8 mouse cellular contexts compared by ENCODE assay signal in the genomic region with DNA sequence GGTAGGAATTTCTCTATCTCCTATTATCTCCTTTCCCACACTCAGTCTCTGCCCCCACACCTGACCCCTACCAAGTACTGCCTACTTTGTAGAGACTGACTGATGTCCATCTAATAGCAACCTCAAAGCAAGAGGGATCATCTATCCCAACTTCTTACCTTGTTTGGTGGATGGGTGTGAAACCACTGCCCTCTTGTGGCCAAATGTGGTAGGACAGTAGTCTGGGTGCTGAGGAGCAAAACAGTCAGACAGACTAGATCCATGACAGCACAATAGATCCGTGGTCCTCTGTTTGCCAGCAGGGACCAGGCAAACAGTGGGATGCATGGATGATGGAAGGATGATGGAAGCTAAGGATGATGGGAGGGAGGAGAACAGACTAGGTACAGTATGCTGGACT. TPM values are rescaled to one million over a fixed set of nuclear protein-coding genes. Genes with fewer than 3 reads are reported as not detected.
DNase-seq lines count a peak whose midpoint lies in the region; ATAC-seq and TF ChIP-seq lines count a peak whose summit lies in the region.

No protein-coding gene starts in this region.

- TF ChIP-seq CTCF in CH12.LX (conservative IDR thresholded peaks at IDR 0.05 in 1 of 2, IDR thresholded peaks at IDR 0.05 in 1 of 2; ENCODE audit: low read depth in 2 of 2, low read length in 2 of 2), result peak; percentile 96 to 97

- no peaks in the 10 kb centered on the region for H3K36me3 ChIP-seq in forebrain, embryonic 10.5 days (replicated peaks)
- H3K36me3 ChIP-seq in forebrain, embryonic 15.5 days, result no peaks in the 10 kb centered on the region
- H3K36me3 ChIP-seq in CH12.LX (replicated peaks in 1 of 2; ENCODE audit: control insufficient read depth in 1 of 2, insufficient read depth in 1 of 2, low read length in 1 of 2), result peaks cover 50 to 71% of the 10 kb centered on the region in 2 experiments
- no peaks in the 10 kb centered on the region for H3K36me3 ChIP-seq in forebrain, embryonic 16.5 days (ENCODE audit: control insufficient read depth, insufficient read depth)
- no peaks in the 10 kb centered on the region for H3K36me3 ChIP-seq in midbrain, embryonic 11.5 days (ENCODE audit: control insufficient read depth, insufficient read depth, low read length)

- no peak; the same call in 1 of the 2 replicates for ATAC-seq in forebrain, embryonic 15.5 days (replicated peaks)
- peak; percentile 47 for ATAC-seq in forebrain, embryonic 16.5 days
- ATAC-seq in midbrain, embryonic 11.5 days (ENCODE audit: low FRiP score), result peak; percentile 34; the same call in 1 of the 2 replicates

- peaks cover 18% of the 10 kb centered on the region for H3K79me2 ChIP-seq in CH12.LX (replicated peaks; ENCODE audit: control insufficient read depth, extremely low read depth, insufficient read depth, poor library complexity, severe bottlenecking)

- no peaks in the 10 kb centered on the region for H3K27me3 ChIP-seq in forebrain, embryonic 10.5 days (ENCODE audit: poor library complexity, severe bottlenecking)
- H3K27me3 ChIP-seq in forebrain, embryonic 15.5 days, result no peaks in the 10 kb centered on the region
- no peaks in the 10 kb centered on the region for H3K27me3 ChIP-seq in CH12.LX (replicated peaks)
- no peaks in the 10 kb centered on the region for H3K27me3 ChIP-seq in forebrain, embryonic 16.5 days (replicated peaks; ENCODE audit: control insufficient read depth, insufficient read depth, low read length)
- no peaks in the 10 kb centered on the region for H3K27me3 ChIP-seq in midbrain, embryonic 11.5 days (ENCODE audit: control insufficient read depth, insufficient read depth, low read length)

- no peak overlapping the region for H3K4me3 ChIP-seq in forebrain, embryonic 10.5 days
- H3K4me3 ChIP-seq in forebrain, embryonic 15.5 days, result no peak overlapping the region
- no peak overlapping the region for H3K4me3 ChIP-seq in CH12.LX (replicated peaks in 1 of 3; ENCODE audit: low read depth in 2 of 3, low read length in 2 of 3, poor library complexity in 1 of 3)
- no peak overlapping the region for H3K4me3 ChIP-seq in forebrain, embryonic 16.5 days (replicated peaks; ENCODE audit: low read length)
- no peak overlapping the region for H3K4me3 ChIP-seq in midbrain, embryonic 11.5 days (ENCODE audit: low read depth, low read length)

- WGBS in forebrain, embryonic 10.5 days, result 26% methylated on average over 1 of the region's 1 CpGs
- 5% methylated on average over 1 of the region's 1 CpGs for WGBS in forebrain, embryonic 15.5 days
- 3% methylated on average over 1 of the region's 1 CpGs for WGBS in forebrain, embryonic 16.5 days
- 0% methylated on average over 1 of the region's 1 CpGs for WGBS in large intestine, adult 2 months
- WGBS in midbrain, embryonic 11.5 days, result 8% methylated on average over 1 of the region's 1 CpGs

- no peak overlapping the region for H3K4me2 ChIP-seq in forebrain, embryonic 15.5 days (replicated peaks)
- no peak overlapping the region for H3K4me2 ChIP-seq in CH12.LX (ENCODE audit: insufficient read depth, low read depth, poor library complexity, severe bottlenecking)
- H3K4me2 ChIP-seq in forebrain, embryonic 16.5 days (ENCODE audit: low read length), result no peak overlapping the region
- H3K4me2 ChIP-seq in midbrain, embryonic 11.5 days, result no peak overlapping the region

- DNase-seq in forebrain, embryonic 10.5 days (ENCODE audit: extremely low spot score, low spot score), result peak; percentile 82
- peak; percentile 90 for DNase-seq in CH12.LX (ENCODE audit: extremely low read depth)
- DNase-seq in c-Kit-positive CD71-positive TER-119-negative erythroid progenitor cells, embryonic 14.5 days (ENCODE audit: low read depth), result peak; percentile 83
- peak; percentile 46 for DNase-seq in large intestine, adult 2 months (ENCODE audit: low read depth, low spot score)
- DNase-seq in midbrain, embryonic 11.5 days (ENCODE audit: low spot score, missing footprints), result peak; percentile 98
- DNase-seq in spleen, adult 18-20 months, result peak; percentile 38 to 66

- H3K9me3 ChIP-seq in forebrain, embryonic 10.5 days, result no peaks in the 10 kb centered on the region
- no peaks in the 10 kb centered on the region for H3K9me3 ChIP-seq in forebrain, embryonic 15.5 days
- no peaks in the 10 kb centered on the region for H3K9me3 ChIP-seq in CH12.LX (replicated peaks; ENCODE audit: low read length)
- no peaks in the 10 kb centered on the region for H3K9me3 ChIP-seq in forebrain, embryonic 16.5 days (ENCODE audit: control insufficient read depth, low read length)
- no peaks in the 10 kb centered on the region for H3K9me3 ChIP-seq in midbrain, embryonic 11.5 days (ENCODE audit: control insufficient read depth, low read length)

- no peak for TF ChIP-seq POLR2A in CH12.LX (IDR thresholded peaks at IDR 0.05; ENCODE audit: low read depth, low read length)

- H3K9ac ChIP-seq in forebrain, embryonic 15.5 days (replicated peaks), result no peak overlapping the region
- H3K9ac ChIP-seq in CH12.LX (ENCODE audit: insufficient read depth, low read depth), result no peak overlapping the region
- no peak overlapping the region for H3K9ac ChIP-seq in forebrain, embryonic 16.5 days (replicated peaks; ENCODE audit: low read depth, low read length)
- H3K9ac ChIP-seq in midbrain, embryonic 11.5 days (ENCODE audit: low read length), result no peak overlapping the region

- in situ Hi-C loops in CH12.LX (cut with MboI; ENCODE audit: low pct_ligation_motif_present, low pct_unique_long_range_greater_than_20kb, low sequenced_read_pairs), result no loop called here

- dilution Hi-C loops in CH12.LX (cut with MboI; ENCODE audit: extremely low pct_ligation_motif_present, extremely low pct_unique_long_range_greater_than_20kb, low sequenced_read_pairs), result no loop called here

- no peak for TF ChIP-seq EP300 in CH12.LX (IDR thresholded peaks at IDR 0.05; ENCODE audit: low read length)

- peaks cover 10% of the 10 kb centered on the region for H3K4me1 ChIP-seq in forebrain, embryonic 10.5 days
- H3K4me1 ChIP-seq in forebrain, embryonic 15.5 days, result no peaks in the 10 kb centered on the region
- H3K4me1 ChIP-seq in CH12.LX (ENCODE audit: control insufficient read depth in 1 of 2, insufficient read depth in 2 of 2), result peaks cover 7 to 72% of the 10 kb centered on the region in 2 experiments
- no peaks in the 10 kb centered on the region for H3K4me1 ChIP-seq in forebrain, embryonic 16.5 days (replicated peaks; ENCODE audit: control insufficient read depth, insufficient read depth, low read length)
- H3K4me1 ChIP-seq in midbrain, embryonic 11.5 days (ENCODE audit: control insufficient read depth, insufficient read depth, low read length), result no peaks in the 10 kb centered on the region

- peak; percentile 84 for TF ChIP-seq RAD21 in CH12.LX (IDR thresholded peaks at IDR 0.05; ENCODE audit: low read depth, low read length)

- H3K27ac ChIP-seq in forebrain, embryonic 10.5 days, result no peak overlapping the region
- no peak overlapping the region for H3K27ac ChIP-seq in forebrain, embryonic 15.5 days (replicated peaks)
- H3K27ac ChIP-seq in CH12.LX (ENCODE audit: insufficient read depth, low read depth), result no peak overlapping the region
- no peak overlapping the region for H3K27ac ChIP-seq in forebrain, embryonic 16.5 days (ENCODE audit: low read length)
- no peak overlapping the region for H3K27ac ChIP-seq in midbrain, embryonic 11.5 days (ENCODE audit: low read depth, low read length)

TF ChIP-seq in CH12.LX, 34 proteins besides CTCF, POLR2A, EP300 and RAD21 (continues in another document):
- TF ChIP-seq HCFC1 (IDR thresholded peaks at IDR 0.05; ENCODE audit: low read depth, low read length), result no peak

RNA-seq across cellular contexts. Expression of a gene that starts 4.0 kb away (rescaled TPM):
- 1.9 and 2.3 TPM in 2 replicates for polyA plus RNA-seq in forebrain, embryonic 10.5 days (2016; fragmentation: Nextera tagmentation; extraction: Ambion mirVana)
- polyA plus RNA-seq in forebrain, embryonic 15.5 days (2015; fragmentation: Nextera tagmentation; extraction: Ambion mirVana), result 0.23 and 0.24 TPM in 2 replicates
- total RNA-seq in CH12.LX (2012; rRNA removed), result 61.4 and 69.7 TPM in 2 replicates
- total RNA-seq in CH12.LX (2014; rRNA removed), result 77.5 and 81.9 TPM in 2 replicates
- 78.7 and 81.9 TPM in 2 replicates for polyA plus RNA-seq in CH12.LX (2012; ENCODE audit: insufficient read length, low read depth)
- 0.24 and 0.27 TPM in 2 replicates for polyA plus RNA-seq in forebrain, embryonic 16.5 days (2015; fragmentation: Nextera tagmentation; extraction: Ambion mirVana)
- polyA plus RNA-seq in large intestine, adult 2 months (2012; rRNA removed), result 5.5 and 7.6 TPM in 2 replicates
- 1.4 and 1.6 TPM in 2 replicates for polyA plus RNA-seq in midbrain, embryonic 11.5 days (2014; fragmentation: Nextera tagmentation; extraction: Ambion mirVana)

RNA-seq across cellular contexts. Expression of a gene that starts 10.1 kb away (rescaled TPM):
- polyA plus RNA-seq in forebrain, embryonic 10.5 days (2016; fragmentation: Nextera tagmentation; extraction: Ambion mirVana), result 37.6 and 39.2 TPM in 2 replicates
- 301 and 307 TPM in 2 replicates for polyA plus RNA-seq in forebrain, embryonic 15.5 days (2015; fragmentation: Nextera tagmentation; extraction: Ambion mirVana)
- total RNA-seq in CH12.LX (2012; rRNA removed), result 8.5 and 10.9 TPM in 2 replicates
- total RNA-seq in CH12.LX (2014; rRNA removed), result 4.2 and 4.7 TPM in 2 replicates
- polyA plus RNA-seq in CH12.LX (2012; ENCODE audit: insufficient read length, low read depth), result 42.1 and 52.7 TPM in 2 replicates
- polyA plus RNA-seq in forebrain, embryonic 16.5 days (2015; fragmentation: Nextera tagmentation; extraction: Ambion mirVana), result 323 and 336 TPM in 2 replicates
- polyA plus RNA-seq in large intestine, adult 2 months (2012; rRNA removed), result 61.0 and 65.9 TPM in 2 replicates
- 61.3 and 72.2 TPM in 2 replicates for polyA plus RNA-seq in midbrain, embryonic 11.5 days (2014; fragmentation: Nextera tagmentation; extraction: Ambion mirVana)

RNA-seq across cellular contexts. Expression of a gene that starts 31.0 kb away (rescaled TPM):
- polyA plus RNA-seq in forebrain, embryonic 10.5 days (2016; fragmentation: Nextera tagmentation; extraction: Ambion mirVana), result not detected in 2 replicates
- polyA plus RNA-seq in forebrain, embryonic 15.5 days (2015; fragmentation: Nextera tagmentation; extraction: Ambion mirVana), result 0.31 and 0.33 TPM in 2 replicates
- total RNA-seq in CH12.LX (2012; rRNA removed), result not detected in 2 replicates
- not detected in 2 replicates for total RNA-seq in CH12.LX (2014; rRNA removed)
- not detected in 2 replicates for polyA plus RNA-seq in CH12.LX (2012; ENCODE audit: insufficient read length, low read depth)
- polyA plus RNA-seq in forebrain, embryonic 16.5 days (2015; fragmentation: Nextera tagmentation; extraction: Ambion mirVana), result 0.24 and 0.48 TPM in 2 replicates
- 2.9 and 4.5 TPM in 2 replicates for polyA plus RNA-seq in large intestine, adult 2 months (2012; rRNA removed)
- polyA plus RNA-seq in midbrain, embryonic 11.5 days (2014; fragmentation: Nextera tagmentation; extraction: Ambion mirVana), result not detected in 2 replicates

RNA-seq across cellular contexts. Expression of a gene that starts 31.4 kb away (rescaled TPM):
- 0.07 and 0.14 TPM in 2 replicates for polyA plus RNA-seq in forebrain, embryonic 10.5 days (2016; fragmentation: Nextera tagmentation; extraction: Ambion mirVana)
- 0.41 and 0.61 TPM in 2 replicates for polyA plus RNA-seq in forebrain, embryonic 15.5 days (2015; fragmentation: Nextera tagmentation; extraction: Ambion mirVana)
- 0.17 and 0.38 TPM in 2 replicates for total RNA-seq in CH12.LX (2012; rRNA removed)
- total RNA-seq in CH12.LX (2014; rRNA removed), result 0.07 TPM in 1 of 2 replicates, not detected in the other
- 0.16 TPM in 2 replicates for polyA plus RNA-seq in CH12.LX (2012; ENCODE audit: insufficient read length, low read depth)
- polyA plus RNA-seq in forebrain, embryonic 16.5 days (2015; fragmentation: Nextera tagmentation; extraction: Ambion mirVana), result 0.53 and 0.60 TPM in 2 replicates
- 0.07 and 0.15 TPM in 2 replicates for polyA plus RNA-seq in large intestine, adult 2 months (2012; rRNA removed)
- 0.12 and 0.15 TPM in 2 replicates for polyA plus RNA-seq in midbrain, embryonic 11.5 days (2014; fragmentation: Nextera tagmentation; extraction: Ambion mirVana)

Comparison
In these comparisons a context has a peak if more than half of its experiments do, and no peak if none do; other contexts are left out.
1. DNase-seq: peak in every context shown above with its lines; median percentile 98 in midbrain, embryonic 11.5 days; 90 in CH12.LX; 83 in c-Kit-positive CD71-positive TER-119-negative erythroid progenitor cells, embryonic 14.5 days; 82 in forebrain, embryonic 10.5 days; 52 in spleen, adult 18-20 months; 46 in large intestine, adult 2 months.